Mouse (Mus musculus): ENCODE data around the gene Phrf1.

Phrf1 gene

DNA sequence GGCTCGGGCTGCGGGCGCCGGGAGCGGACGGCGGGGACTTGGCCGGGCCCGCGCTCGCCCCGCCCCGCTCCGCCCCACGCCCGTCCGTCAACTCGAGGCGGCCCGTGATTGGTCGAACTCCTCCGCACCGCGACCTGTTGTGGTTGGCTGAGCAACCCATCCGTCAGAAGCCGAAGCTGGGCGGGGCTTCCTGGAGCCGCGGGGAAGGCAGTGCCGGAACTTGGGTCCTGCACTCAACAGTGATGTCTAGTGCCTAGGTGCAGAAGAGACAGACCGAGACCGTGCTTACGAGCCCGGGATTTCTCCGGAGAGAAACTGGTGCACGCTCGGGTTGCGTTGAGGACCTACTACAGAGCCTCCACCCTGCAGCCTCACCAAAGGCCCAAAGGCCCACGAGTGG, 34.6 kb upstream of the Phrf1 start, which contains the start of the genes Hras and Lrrc56:
Gene Hras (minus strand): TSS at position 58 of the 400 bp plus-strand sequence.
Gene Lrrc56 (plus strand): TSS at position 210 of the 400 bp plus-strand sequence.
- TF ChIP-seq NANOG (IDR thresholded peaks at IDR 0.05; ENCODE audit: borderline replicate concordance, low read length) (no peak), POU5F1 (IDR thresholded peaks at IDR 0.05; ENCODE audit: borderline replicate concordance, low read length) (no peak), CTCF (conservative IDR thresholded peaks at IDR 0.05; ENCODE audit: low read length) (no peak)
- Histone ChIP-seq H3K27me3 (ENCODE audit: insufficient read depth, low read length) (no peaks in the 10 kb centered on the region), H3K36me3 (ENCODE audit: insufficient read depth, low read length) (peaks cover 46% of the 10 kb centered on the region), H3K4me1 (replicated peaks; ENCODE audit: low read depth, low read length) (peaks cover 45% of the 10 kb centered on the region), H3K9me3 (ENCODE audit: low read length) (no peaks in the 10 kb centered on the region), H3K4me3 (replicated peaks; ENCODE audit: low read length) (peak within 1 kb of the TSS; percentile 96)

DNA sequence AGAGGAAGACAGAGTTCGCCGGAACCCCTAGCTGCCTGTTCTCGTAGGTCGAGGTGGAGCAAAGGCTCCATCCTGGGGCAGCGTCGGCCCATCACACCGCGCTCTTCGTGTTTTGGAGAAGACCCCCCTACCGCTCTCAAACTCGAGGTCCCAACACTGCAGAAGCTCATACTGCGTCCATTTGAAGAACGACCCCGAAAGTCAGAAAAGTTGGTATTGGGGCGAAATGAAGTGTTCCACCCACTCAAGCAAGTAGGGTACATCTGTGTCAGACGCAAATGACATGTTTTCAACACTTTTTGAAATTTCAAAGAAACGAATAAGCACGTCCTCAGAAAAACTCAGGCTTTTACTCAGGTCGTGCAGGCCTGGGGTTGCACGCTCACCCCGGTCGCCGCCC, 34.2 kb upstream of the Phrf1 start:
- no peaks in the 10 kb centered on the region for H3K27me3 ChIP-seq (ENCODE audit: insufficient read depth, low read length)
- H3K36me3 ChIP-seq (ENCODE audit: insufficient read depth, low read length): peaks cover 41% of the 10 kb centered on the region
- peaks cover 45% of the 10 kb centered on the region for H3K4me1 ChIP-seq (replicated peaks; ENCODE audit: low read depth, low read length)
- no peaks in the 10 kb centered on the region for H3K9me3 ChIP-seq (ENCODE audit: low read length)
- no peak for TF ChIP-seq NANOG (IDR thresholded peaks at IDR 0.05; ENCODE audit: borderline replicate concordance, low read length)
- peak overlapping the region; percentile 96 for H3K4me3 ChIP-seq (replicated peaks; ENCODE audit: low read length)

DNA sequence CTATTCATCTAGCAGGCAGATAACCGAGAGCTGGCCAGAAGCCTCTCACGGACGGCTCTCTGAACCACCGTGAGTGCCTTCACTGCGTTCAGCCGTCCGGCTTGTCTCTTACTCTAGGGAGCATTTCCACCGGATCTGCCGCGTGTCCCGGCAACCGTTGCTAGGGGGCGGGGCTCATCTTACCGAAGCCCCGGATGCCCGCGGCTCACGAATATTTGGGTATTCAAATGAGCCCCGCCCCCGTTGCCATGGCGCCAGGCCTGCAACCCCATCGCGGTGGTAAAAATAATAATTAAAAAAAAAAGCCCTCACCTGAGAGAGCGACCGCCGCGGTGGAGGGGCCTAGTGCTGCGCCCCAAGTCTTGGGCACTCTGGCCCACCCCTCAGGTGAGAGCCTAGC, 33.8 kb upstream of the Phrf1 start:
- Histone ChIP-seq H3K27me3 (ENCODE audit: insufficient read depth, low read length) (no peaks in the 10 kb centered on the region), H3K4me1 (replicated peaks; ENCODE audit: low read depth, low read length) (peaks cover 45% of the 10 kb centered on the region), H3K36me3 (ENCODE audit: insufficient read depth, low read length) (peaks cover 37% of the 10 kb centered on the region), H3K9me3 (ENCODE audit: low read length) (no peaks in the 10 kb centered on the region), H3K4me3 (replicated peaks; ENCODE audit: low read length) (peak overlapping the region; percentile 96)
- TF ChIP-seq NANOG (IDR thresholded peaks at IDR 0.05; ENCODE audit: borderline replicate concordance, low read length) (no peak), POU5F1 (IDR thresholded peaks at IDR 0.05; ENCODE audit: borderline replicate concordance, low read length) (no peak), CTCF (conservative IDR thresholded peaks at IDR 0.05; ENCODE audit: low read length) (no peak)

DNA sequence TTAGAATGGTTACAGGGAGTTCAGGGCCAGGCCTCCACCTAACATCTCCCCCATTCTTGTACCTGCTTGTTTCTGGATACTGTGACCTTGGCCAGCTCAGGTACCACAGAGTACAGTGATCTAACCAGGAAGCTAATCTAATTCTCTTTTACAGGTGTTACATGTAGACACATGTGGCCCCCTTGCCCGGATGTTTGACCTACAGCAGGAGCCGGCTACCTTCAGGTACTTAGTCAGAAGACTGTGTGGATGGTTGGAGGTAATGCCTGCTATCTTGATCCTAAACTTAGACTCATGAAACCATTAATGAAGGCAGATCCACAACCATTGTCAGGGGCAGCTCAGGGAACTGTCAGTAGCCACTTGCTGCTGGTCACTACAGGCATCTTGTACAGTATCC, 32.8 kb upstream of the Phrf1 start:
- peak overlapping the region; percentile 96; the same call in 1 of the 2 replicates for H3K4me3 ChIP-seq (replicated peaks; ENCODE audit: low read length)
- peaks cover 42% of the 10 kb centered on the region for H3K4me1 ChIP-seq (replicated peaks; ENCODE audit: low read depth, low read length)
- no peak for TF ChIP-seq CTCF (conservative IDR thresholded peaks at IDR 0.05; ENCODE audit: low read length)
- TF ChIP-seq POU5F1 (IDR thresholded peaks at IDR 0.05; ENCODE audit: borderline replicate concordance, low read length): no peak
- TF ChIP-seq NANOG (IDR thresholded peaks at IDR 0.05; ENCODE audit: borderline replicate concordance, low read length): no peak
- H3K36me3 ChIP-seq (ENCODE audit: insufficient read depth, low read length): peaks cover 27% of the 10 kb centered on the region
- H3K9me3 ChIP-seq (ENCODE audit: low read length): no peaks in the 10 kb centered on the region
- no peaks in the 10 kb centered on the region for H3K27me3 ChIP-seq (ENCODE audit: insufficient read depth, low read length)

DNA sequence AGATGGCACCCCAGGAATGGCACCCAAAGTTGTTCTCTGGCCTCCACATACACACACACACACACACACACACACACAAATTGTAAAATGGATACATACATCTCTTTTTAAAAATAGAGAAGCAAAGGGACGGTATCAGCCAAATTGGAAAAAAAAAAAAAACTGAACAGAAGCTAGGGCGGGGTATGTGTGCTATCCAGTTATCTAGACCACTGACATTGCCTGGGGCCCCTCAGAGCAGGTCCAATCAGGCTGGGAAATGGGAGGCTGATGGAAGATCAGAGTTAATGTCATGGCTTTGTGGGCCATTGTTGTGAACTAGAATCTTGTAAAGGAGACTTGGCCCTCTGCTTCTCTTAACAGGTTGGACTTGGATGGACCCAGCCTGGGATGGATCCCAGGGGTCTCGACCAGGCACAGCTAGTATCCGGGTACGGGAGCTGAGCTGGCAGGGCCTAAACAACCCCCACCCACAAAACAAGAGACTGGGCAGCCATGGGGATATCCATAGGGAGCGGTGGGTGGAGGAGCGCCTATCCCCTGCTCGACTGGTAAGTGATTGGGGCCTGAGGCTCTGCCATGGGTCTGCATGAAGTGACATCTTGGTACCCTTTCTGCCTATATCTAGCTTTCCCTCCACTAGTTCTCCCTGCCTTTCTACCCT, 31.8 kb upstream of the Phrf1 start:
- H3K9me3 ChIP-seq (ENCODE audit: low read length): no peaks in the 10 kb centered on the region
- peaks cover 32% of the 10 kb centered on the region for H3K4me1 ChIP-seq (replicated peaks; ENCODE audit: low read depth, low read length)
- TF ChIP-seq POU5F1 (IDR thresholded peaks at IDR 0.05; ENCODE audit: borderline replicate concordance, low read length): no peak
- TF ChIP-seq CTCF (conservative IDR thresholded peaks at IDR 0.05; ENCODE audit: low read length): no peak
- TF ChIP-seq NANOG (IDR thresholded peaks at IDR 0.05; ENCODE audit: borderline replicate concordance, low read length): no peak
- H3K27me3 ChIP-seq (ENCODE audit: insufficient read depth, low read length): no peaks in the 10 kb centered on the region
- H3K4me3 ChIP-seq (replicated peaks; ENCODE audit: low read length): no peak overlapping the region
- H3K36me3 ChIP-seq (ENCODE audit: insufficient read depth, low read length): peaks cover 17% of the 10 kb centered on the region

DNA sequence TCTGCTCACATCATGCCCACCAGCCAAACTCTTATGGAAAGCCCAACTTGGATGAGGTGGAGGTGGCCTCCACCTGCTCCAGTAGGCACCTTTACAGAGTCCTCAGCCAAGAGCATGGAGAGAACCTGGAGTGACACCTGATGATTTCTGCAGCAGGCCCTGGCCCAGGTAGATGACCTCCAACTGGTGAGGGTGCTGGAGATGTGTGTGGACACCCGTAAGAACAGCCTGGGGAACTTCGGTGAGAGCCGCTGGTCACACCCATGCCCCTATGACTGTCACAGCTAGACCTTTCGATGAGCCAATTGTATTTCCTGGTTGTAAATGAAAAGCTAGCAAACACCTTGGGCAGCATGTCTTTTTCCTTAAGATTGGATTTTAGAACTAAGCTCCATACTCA, 30.5 kb upstream of the Phrf1 start:
- peaks cover 7% of the 10 kb centered on the region; the same call in 1 of the 2 replicates for H3K36me3 ChIP-seq (ENCODE audit: insufficient read depth, low read length)
- no peaks in the 10 kb centered on the region for H3K27me3 ChIP-seq (ENCODE audit: insufficient read depth, low read length)
- H3K4me3 ChIP-seq (replicated peaks; ENCODE audit: low read length): no peak overlapping the region
- H3K4me1 ChIP-seq (replicated peaks; ENCODE audit: low read depth, low read length): peaks cover 19% of the 10 kb centered on the region
- TF ChIP-seq CTCF (conservative IDR thresholded peaks at IDR 0.05; ENCODE audit: low read length) (no peak), POU5F1 (IDR thresholded peaks at IDR 0.05; ENCODE audit: borderline replicate concordance, low read length) (no peak), NANOG (IDR thresholded peaks at IDR 0.05; ENCODE audit: borderline replicate concordance, low read length) (no peak)
- H3K9me3 ChIP-seq (ENCODE audit: low read length): no peaks in the 10 kb centered on the region

DNA sequence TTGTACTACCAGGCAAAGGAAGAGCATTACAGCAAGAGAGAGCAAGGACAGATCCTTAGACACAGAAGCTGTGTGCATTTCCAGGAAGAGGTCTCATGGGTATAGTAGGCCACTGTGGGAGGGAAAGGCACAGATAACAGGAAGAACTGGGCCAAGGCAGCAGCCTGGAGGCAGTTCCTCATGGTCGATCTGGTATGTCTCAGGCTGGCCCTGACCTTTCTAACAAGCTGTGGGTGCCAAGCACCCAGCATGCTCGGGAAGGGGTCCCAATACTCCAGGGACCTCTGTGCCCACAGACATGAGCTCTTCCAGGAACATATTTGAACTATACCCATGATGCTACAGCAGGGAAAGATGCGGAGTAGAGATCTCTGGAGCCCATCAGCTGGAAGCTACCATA, 24.0 kb upstream of the Phrf1 start:
- no peaks in the 10 kb centered on the region for H3K27me3 ChIP-seq (ENCODE audit: insufficient read depth, low read length)
- no peaks in the 10 kb centered on the region for H3K9me3 ChIP-seq (ENCODE audit: low read length)
- TF ChIP-seq POU5F1 (IDR thresholded peaks at IDR 0.05; ENCODE audit: borderline replicate concordance, low read length): no peak
- TF ChIP-seq NANOG (IDR thresholded peaks at IDR 0.05; ENCODE audit: borderline replicate concordance, low read length): no peak
- no peak for TF ChIP-seq CTCF (conservative IDR thresholded peaks at IDR 0.05; ENCODE audit: low read length)
- H3K4me1 ChIP-seq (replicated peaks; ENCODE audit: low read depth, low read length): no peaks in the 10 kb centered on the region
- H3K4me3 ChIP-seq (replicated peaks; ENCODE audit: low read length): no peak overlapping the region
- peaks cover 4% of the 10 kb centered on the region for H3K36me3 ChIP-seq (ENCODE audit: insufficient read depth, low read length)

DNA sequence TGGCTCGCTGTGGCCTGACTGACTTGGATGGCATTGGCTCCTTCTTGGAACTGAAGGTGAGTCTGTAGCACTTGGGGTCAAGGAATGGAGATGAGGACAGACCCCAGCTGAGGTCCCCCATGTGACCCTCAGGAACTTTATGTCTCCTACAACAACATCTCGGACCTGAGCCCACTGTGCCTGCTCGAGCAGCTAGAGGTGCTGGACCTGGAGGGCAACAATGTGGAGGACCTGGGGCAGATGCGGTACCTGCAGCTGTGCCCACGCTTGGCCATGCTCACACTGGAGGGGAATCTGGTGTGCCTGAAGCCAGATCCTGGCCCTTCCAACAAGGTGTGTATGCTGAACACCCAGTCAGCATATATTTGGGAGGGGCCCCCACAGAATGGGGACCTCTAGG, 23.1 kb upstream of the Phrf1 start:
- H3K4me1 ChIP-seq (replicated peaks; ENCODE audit: low read depth, low read length): peaks cover 6% of the 10 kb centered on the region
- H3K9me3 ChIP-seq (ENCODE audit: low read length): no peaks in the 10 kb centered on the region
- TF ChIP-seq NANOG (IDR thresholded peaks at IDR 0.05; ENCODE audit: borderline replicate concordance, low read length) (no peak), POU5F1 (IDR thresholded peaks at IDR 0.05; ENCODE audit: borderline replicate concordance, low read length) (no peak), CTCF (conservative IDR thresholded peaks at IDR 0.05; ENCODE audit: low read length) (no peak)

More for the DNA sequence above, 23.1 kb upstream of the Phrf1 start:
- Histone ChIP-seq H3K4me3 (replicated peaks; ENCODE audit: low read length) (no peak overlapping the region), H3K27me3 (ENCODE audit: insufficient read depth, low read length) (no peaks in the 10 kb centered on the region), H3K36me3 (ENCODE audit: insufficient read depth, low read length) (peaks cover 14% of the 10 kb centered on the region)

Data from E14TG2a.4 (cell line).